8 mouse cellular contexts compared by ENCODE assay signal in the genomic region with DNA sequence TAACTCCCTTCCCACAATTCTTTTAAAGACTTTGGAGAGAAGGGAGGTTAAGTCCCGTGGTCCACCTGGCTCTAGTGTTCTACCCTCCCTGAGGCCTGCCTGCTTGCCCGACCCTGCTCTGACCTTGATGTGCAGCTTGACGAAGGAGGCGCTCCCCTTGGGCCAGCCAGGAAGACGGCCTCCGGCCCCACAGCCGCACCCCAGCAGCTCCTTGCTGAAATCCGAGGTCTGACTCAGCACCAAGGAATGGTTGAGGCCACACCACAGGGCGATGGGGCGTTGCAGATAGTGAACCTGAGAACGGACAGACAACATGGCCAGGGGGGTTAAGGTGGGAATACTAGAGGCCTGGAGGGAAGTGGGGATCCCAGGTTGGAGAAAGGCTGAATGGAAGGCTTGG. TPM values are rescaled to one million over a fixed set of nuclear protein-coding genes. Genes with fewer than 3 reads are reported as not detected.
DNase-seq lines count a peak whose midpoint lies in the region; ATAC-seq and TF ChIP-seq lines count a peak whose summit lies in the region.

A gene (minus strand): TSS at position 235 of the 400 bp plus-strand sequence.

- no peak within 1 kb of the TSS for H3K4me3 ChIP-seq in left cerebral cortex, adult 2 months
- H3K4me3 ChIP-seq in embryonic facial prominence, embryonic 12.5 days, result no peak within 1 kb of the TSS
- H3K4me3 ChIP-seq in heart, embryonic 15.5 days, result no peak within 1 kb of the TSS
- H3K4me3 ChIP-seq in limb, embryonic 13.5 days, result no peak within 1 kb of the TSS
- H3K4me3 ChIP-seq in neural tube, embryonic 13.5 days, result no peak within 1 kb of the TSS

- H3K9ac ChIP-seq in embryonic facial prominence, embryonic 12.5 days, result no peak within 1 kb of the TSS
- no peak within 1 kb of the TSS for H3K9ac ChIP-seq in heart, embryonic 15.5 days
- H3K9ac ChIP-seq in limb, embryonic 13.5 days, result peak within 1 kb of the TSS; percentile 26; the same call in 1 of the 2 replicates
- H3K9ac ChIP-seq in neural tube, embryonic 13.5 days, result no peak within 1 kb of the TSS

- no peak for ATAC-seq in embryonic facial prominence, embryonic 12.5 days (ENCODE audit: insufficient number of reproducible peaks, insufficient read depth, low FRiP score, low TSS enrichment)
- ATAC-seq in heart, embryonic 15.5 days (replicated peaks; ENCODE audit: insufficient number of reproducible peaks, insufficient read depth, low FRiP score, low read depth), result no peak; the same call in 1 of the 2 replicates
- no peak for ATAC-seq in limb, embryonic 13.5 days (ENCODE audit: low FRiP score, low read depth)
- ATAC-seq in neural tube, embryonic 13.5 days (ENCODE audit: low read depth), result no peak
- ATAC-seq in megakaryocyte, adult 5-6 weeks (ENCODE audit: poor library complexity, severe bottlenecking), result no peak

- DNase-seq in left cerebral cortex, postnatal 14 days (ENCODE audit: low spot score in 2 of 2), result no peak
- DNase-seq in left cerebral cortex, adult 2 months (ENCODE audit: extremely low spot score in 1 of 2, low spot score in 2 of 2), result no peak
- no peak for DNase-seq in layer of hippocampus, postnatal 14 days (ENCODE audit: low spot score in 2 of 2)

- no peak within 1 kb of the TSS for H3K4me2 ChIP-seq in embryonic facial prominence, embryonic 12.5 days (replicated peaks)
- H3K4me2 ChIP-seq in heart, embryonic 15.5 days, result no peak within 1 kb of the TSS
- no peak within 1 kb of the TSS for H3K4me2 ChIP-seq in limb, embryonic 13.5 days (replicated peaks)
- H3K4me2 ChIP-seq in neural tube, embryonic 13.5 days, result no peak within 1 kb of the TSS

- H3K36me3 ChIP-seq in embryonic facial prominence, embryonic 12.5 days, result no peaks in the 10 kb centered on the region
- no peaks in the 10 kb centered on the region for H3K36me3 ChIP-seq in heart, embryonic 15.5 days
- H3K36me3 ChIP-seq in limb, embryonic 13.5 days, result no peaks in the 10 kb centered on the region
- H3K36me3 ChIP-seq in neural tube, embryonic 13.5 days, result no peaks in the 10 kb centered on the region

- intact Hi-C loops in left cerebral cortex, postnatal 14 days (cut with DNase I), result no loop called here
- intact Hi-C loops in left cerebral cortex, adult 2 months (cut with DNase I), result no loop called here

- H3K4me1 ChIP-seq in embryonic facial prominence, embryonic 12.5 days, result peaks cover 51% of the 10 kb centered on the region
- peaks cover 46% of the 10 kb centered on the region for H3K4me1 ChIP-seq in heart, embryonic 15.5 days (replicated peaks)
- peaks cover 53% of the 10 kb centered on the region for H3K4me1 ChIP-seq in limb, embryonic 13.5 days
- peaks cover 12% of the 10 kb centered on the region for H3K4me1 ChIP-seq in neural tube, embryonic 13.5 days (replicated peaks)

- no peak within 1 kb of the TSS for H3K27ac ChIP-seq in left cerebral cortex, adult 2 months
- H3K27ac ChIP-seq in embryonic facial prominence, embryonic 12.5 days, result peak within 1 kb of the TSS; percentile 98
- H3K27ac ChIP-seq in heart, embryonic 15.5 days, result 0 out of 2 replicates have a peak within 1 kb of the TSS, but pooled peaks have one; percentile 14
- peak within 1 kb of the TSS; percentile 99 for H3K27ac ChIP-seq in limb, embryonic 13.5 days
- H3K27ac ChIP-seq in neural tube, embryonic 13.5 days (replicated peaks), result no peak within 1 kb of the TSS

- H3K9me3 ChIP-seq in embryonic facial prominence, embryonic 12.5 days, result no peaks in the 10 kb centered on the region
- no peaks in the 10 kb centered on the region for H3K9me3 ChIP-seq in heart, embryonic 15.5 days (replicated peaks)
- no peaks in the 10 kb centered on the region for H3K9me3 ChIP-seq in limb, embryonic 13.5 days
- no peaks in the 10 kb centered on the region for H3K9me3 ChIP-seq in neural tube, embryonic 13.5 days

- TF ChIP-seq CTCF in left cerebral cortex, adult 2 months (IDR thresholded peaks at IDR 0.05), result no peak

- 32% methylated on average over 11 of the region's 11 CpGs for WGBS in embryonic facial prominence, embryonic 12.5 days
- WGBS in heart, embryonic 15.5 days, result 29% methylated on average over 11 of the region's 11 CpGs
- 47% methylated on average over 11 of the region's 11 CpGs for WGBS in limb, embryonic 13.5 days
- WGBS in neural tube, embryonic 13.5 days, result 63% methylated on average over 11 of the region's 11 CpGs

- no peaks in the 10 kb centered on the region for H3K27me3 ChIP-seq in embryonic facial prominence, embryonic 12.5 days
- H3K27me3 ChIP-seq in heart, embryonic 15.5 days, result no peaks in the 10 kb centered on the region
- no peaks in the 10 kb centered on the region for H3K27me3 ChIP-seq in limb, embryonic 13.5 days
- peaks cover 7% of the 10 kb centered on the region for H3K27me3 ChIP-seq in neural tube, embryonic 13.5 days

RNA-seq across cellular contexts. Expression of the gene that starts here (rescaled TPM):
- total RNA-seq in left cerebral cortex, postnatal 14 days (2021), result 10 to 100 TPM; 12.9 to 14.6 TPM
- 10 to 100 TPM in 1 of 2 experiments, 1 to 10 TPM in 1; 9.6 to 11.2 TPM for total RNA-seq in left cerebral cortex, adult 2 months (2021)
- 124 and 128 TPM in 2 replicates for polyA plus RNA-seq in embryonic facial prominence, embryonic 12.5 days (2016; fragmentation: Nextera tagmentation; extraction: Ambion mirVana)
- polyA plus RNA-seq in heart, embryonic 15.5 days (2015; fragmentation: Nextera tagmentation; extraction: Ambion mirVana), result 117 and 129 TPM in 2 replicates
- 152 and 157 TPM in 2 replicates for polyA plus RNA-seq in limb, embryonic 13.5 days (2015; fragmentation: Nextera tagmentation; extraction: Ambion mirVana)
- 40.6 and 42.7 TPM in 2 replicates for polyA plus RNA-seq in neural tube, embryonic 13.5 days (2015; fragmentation: Nextera tagmentation; extraction: Ambion mirVana)
- total RNA-seq in megakaryocyte, adult 5-6 weeks (2015), result 0.40 and 1.0 TPM in 2 replicates
- total RNA-seq in megakaryocyte, adult 5-6 weeks (2017), result 0.51 TPM in 1 of 2 replicates, not detected in the other
- 10 to 100 TPM in 1 of 2 experiments, 1 to 10 TPM in 1; 6.9 to 13.6 TPM for total RNA-seq in layer of hippocampus, postnatal 14 days (2021)

Comparison
In these comparisons a context has a peak if more than half of its experiments do, and no peak if none do; other contexts are left out.
1. H3K27ac ChIP-seq: peak in embryonic facial prominence, embryonic 12.5 days (single experiment), heart, embryonic 15.5 days (single experiment) and limb, embryonic 13.5 days (single experiment); none in left cerebral cortex, adult 2 months (single experiment) and neural tube, embryonic 13.5 days (single experiment).